12 mouse cellular contexts compared by ENCODE assay signal in the genomic region with DNA sequence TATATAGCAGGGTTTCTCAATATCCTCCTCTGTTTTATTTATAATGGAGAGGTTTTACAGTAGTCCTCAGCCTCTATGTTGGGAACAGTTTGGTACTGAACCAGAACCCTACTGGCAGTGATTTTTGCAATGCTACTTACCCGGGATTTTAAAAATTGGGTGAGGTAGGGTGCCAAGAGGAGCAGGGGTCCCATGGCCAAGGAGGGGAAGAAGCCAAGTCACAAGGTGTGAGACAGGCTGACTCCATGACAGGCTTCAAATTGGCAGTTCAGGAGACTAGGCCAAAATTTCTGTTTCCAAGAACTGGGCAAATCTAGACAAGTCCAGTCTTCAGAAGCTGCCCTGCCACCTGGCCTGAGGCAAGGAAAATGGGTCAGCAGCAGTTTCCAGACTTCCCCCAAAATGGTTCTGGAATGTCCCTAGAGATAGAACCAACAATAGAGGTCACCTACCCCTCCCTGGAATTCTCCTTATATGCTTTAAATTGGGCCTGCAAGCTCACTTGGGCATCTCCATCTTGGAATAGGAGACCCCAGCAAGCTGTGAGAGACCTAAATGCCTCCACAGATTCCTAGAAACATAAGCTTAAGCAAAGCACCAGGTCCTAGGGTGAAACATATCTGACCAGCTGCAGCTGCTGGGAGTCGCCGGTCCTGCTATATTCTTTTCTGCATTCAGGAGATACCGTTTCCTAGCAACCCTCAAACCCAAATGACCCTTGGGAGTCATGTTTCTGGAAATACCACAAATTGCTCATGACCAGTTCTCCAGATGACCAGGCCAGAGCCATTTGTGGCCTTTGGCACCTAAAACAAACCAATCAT. TPM values are rescaled to one million over a fixed set of nuclear protein-coding genes. Genes with fewer than 3 reads are reported as not detected.
A peak's percentile ranks its signal among the peaks of the same experiment; 100 is the strongest.
DNase-seq lines count a peak whose midpoint lies in the region.
"Had no signal": no experiment of that assay in that cellular context is flagged by ENCODE, and none has a peak within 500 bp of the region (broad histone marks: within the 10 kb centered on the region; RNA-seq: fewer than 3 reads in every experiment).

No protein-coding gene starts in this region.

- intact Hi-C loops in heart, postnatal 10 days (cut with DNase I): no loop called here

- DNase-seq in adrenal gland, adult 8-10 months: peak; percentile 27
- DNase-seq in adrenal gland, postnatal 25 days: no peak
- DNase-seq in lung, postnatal 36 days: peak; percentile 62
- DNase-seq in lung, postnatal 4 days: no peak
- peak; percentile 47 to 57 for DNase-seq in heart, postnatal 10 days
- peak; percentile 21 for DNase-seq in yolk sac, embryonic 10.5 days (ENCODE audit: low spot score)
- no peak for DNase-seq in ovary, postnatal 10 days (ENCODE audit: low spot score)
- DNase-seq in right cerebral cortex, postnatal 4 days: no peak
- DNase-seq: B cell, adult 2 months; gastrocnemius, postnatal 25 days; left cerebral cortex, postnatal 4 days; lung, adult 2 months had no signal

RNA-seq across cellular contexts. Expression of a gene that starts 4.4 kb away (rescaled TPM):
- total RNA-seq in adrenal gland, adult 8-10 months (2022): 10 to 100 TPM in 1 of 4 experiments, 1 to 10 TPM in 3; 3.8 to 11.6 (median 6.6) TPM
- 2.3 and 4.9 TPM in 2 replicates for total RNA-seq in adrenal gland, postnatal 25 days (2021)
- total RNA-seq in heart, postnatal 10 days (2021): 1 to 10 TPM; 2.9 to 5.3 TPM

RNA-seq across cellular contexts. Expression of a gene that starts 10.0 kb away (rescaled TPM):
- total RNA-seq in adrenal gland, adult 8-10 months (2022): 10 to 100 TPM; 11.5 to 22.0 (median 14.3) TPM
- total RNA-seq in adrenal gland, postnatal 25 days (2021): 5.9 and 6.0 TPM in 2 replicates
- 1 to 10 TPM; 3.0 to 4.5 TPM for total RNA-seq in heart, postnatal 10 days (2021)

RNA-seq across cellular contexts. Expression of a gene that starts 52.5 kb away (rescaled TPM):
- 1 to 10 TPM; 2.1 to 3.8 (median 2.7) TPM for total RNA-seq in adrenal gland, adult 8-10 months (2022)
- 0.88 TPM in 1 of 2 replicates, not detected in the other for total RNA-seq in adrenal gland, postnatal 25 days (2021)
- total RNA-seq in heart, postnatal 10 days (2021): not detected
- total RNA-seq: gastrocnemius, postnatal 25 days; left cerebral cortex, postnatal 4 days had no signal

Comparison
In these comparisons a context has a peak if more than half of its experiments do, and no peak if none do; other contexts are left out.
1. DNase-seq: peak in adrenal gland, adult 8-10 months (single experiment), lung, postnatal 36 days (single experiment), heart, postnatal 10 days (2 of 2) and yolk sac, embryonic 10.5 days (single experiment); none in adrenal gland, postnatal 25 days (single experiment), lung, postnatal 4 days (0 of 2), ovary, postnatal 10 days (single experiment) and right cerebral cortex, postnatal 4 days (single experiment).